In the genomic region with DNA sequence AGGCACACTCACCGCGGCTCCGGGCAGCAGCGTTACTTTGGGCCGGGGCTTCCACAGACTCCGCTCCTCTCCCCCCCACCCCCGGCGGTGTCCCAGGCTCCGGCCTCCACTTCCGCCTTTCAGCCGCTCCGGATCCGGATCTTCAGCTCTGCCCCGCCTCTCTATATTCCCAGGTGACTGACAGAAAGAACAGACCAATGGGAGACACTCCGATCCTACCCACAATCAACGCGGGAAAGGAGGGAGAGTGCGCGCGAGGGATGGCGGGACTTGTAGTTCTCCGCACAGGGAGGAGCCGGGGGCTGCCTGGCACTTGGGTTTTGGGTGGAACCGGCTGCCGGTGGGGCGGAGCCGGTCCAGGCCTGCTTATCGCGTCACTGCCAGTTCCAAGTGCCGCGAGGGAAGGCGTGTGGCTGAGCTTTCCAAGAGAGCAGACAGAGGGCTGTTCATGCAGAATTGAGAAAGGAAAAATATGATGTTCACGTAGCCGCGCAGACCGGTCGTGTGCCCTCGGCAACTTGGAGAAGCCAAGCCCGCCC, we compare ENCODE assay signal across 8 mouse cellular contexts. TPM values are rescaled to one million over a fixed set of nuclear protein-coding genes. Genes with fewer than 3 reads are reported as not detected.
DNase-seq lines count a peak whose midpoint lies in the region; ATAC-seq lines count a peak whose summit lies in the region.

A gene (minus strand): TSS at position 150 of the 539 bp plus-strand sequence.

- peaks cover 9% of the 10 kb centered on the region for H3K4me1 ChIP-seq in hindbrain, embryonic 14.5 days (replicated peaks; ENCODE audit: control insufficient read depth, insufficient read depth, low read length)

- H3K27me3 ChIP-seq in hindbrain, embryonic 14.5 days (ENCODE audit: control insufficient read depth, insufficient read depth, low read length), result no peaks in the 10 kb centered on the region

- peak; percentile 99 for ATAC-seq in hindbrain, embryonic 14.5 days (ENCODE audit: low FRiP score)

- under 1% methylated on average over 38 of the region's 39 CpGs for WGBS in hindbrain, embryonic 14.5 days

- H3K9ac ChIP-seq in hindbrain, embryonic 14.5 days, result peak within 1 kb of the TSS; percentile 93

- peak within 1 kb of the TSS; percentile 76 for H3K4me2 ChIP-seq in hindbrain, embryonic 14.5 days (replicated peaks)

- peak; percentile 100 for DNase-seq in R1 (ENCODE audit: low read depth, low spot score)
- DNase-seq in cerebellum, postnatal 25 days, result peak; percentile 98
- DNase-seq in frontal cortex, postnatal 25 days (ENCODE audit: low spot score in 2 of 2), result peak; percentile 94 to 97
- peak; percentile 97 for DNase-seq in hindbrain, embryonic 14.5 days (ENCODE audit: low spot score)
- DNase-seq in layer of hippocampus, postnatal 36 days, result peak; percentile 99
- DNase-seq in lung, postnatal 36 days, result peak; percentile 100
- DNase-seq in retina, postnatal 1 day, result peak; percentile 99
- DNase-seq in urinary bladder, adult 18-20 months (ENCODE audit: low spot score in 2 of 2), result peak; percentile 95 to 99

- peak within 1 kb of the TSS; percentile 89 for H3K4me3 ChIP-seq in hindbrain, embryonic 14.5 days (replicated peaks; ENCODE audit: low read length)

- no peaks in the 10 kb centered on the region for H3K9me3 ChIP-seq in hindbrain, embryonic 14.5 days (ENCODE audit: control insufficient read depth, low read length)

- H3K27ac ChIP-seq in hindbrain, embryonic 14.5 days, result peak within 1 kb of the TSS; percentile 79

- peaks cover 19% of the 10 kb centered on the region for H3K36me3 ChIP-seq in hindbrain, embryonic 14.5 days (replicated peaks; ENCODE audit: control insufficient read depth, insufficient read depth)

RNA-seq across cellular contexts. Expression of the gene that starts here (rescaled TPM):
- polyA plus RNA-seq in hindbrain, embryonic 14.5 days (2014; fragmentation: Nextera tagmentation; extraction: Ambion mirVana), result 80.5 and 105 TPM in 2 replicates
- total RNA-seq in layer of hippocampus, postnatal 36 days (2021), result 100 to 1,000 TPM; 143 to 149 TPM

Comparison
In these comparisons a context has a peak if more than half of its experiments do, and no peak if none do; other contexts are left out.
1. Peak in every context shown above with its lines: DNase-seq, ATAC-seq, H3K4me3 ChIP-seq and H3K27ac ChIP-seq.